Mouse (Mus musculus): ENCODE data around the gene Dgcr2. TPM values are rescaled to one million over a fixed set of nuclear protein-coding genes. Genes with fewer than 3 reads are reported as not detected.

Dgcr2 gene
- polyA plus RNA-seq, 1 experiment from 2014 or later = 94.0 TPM

GRCm38 (mm10) chr16:17838051-17838450, 60.3 kb downstream of the Dgcr2 start, which contains the start of gene Car15:
Car15 (minus strand) TSS chr16:17838364.
- Histone ChIP-seq H3K27ac (no peak within 1 kb of the TSS), H3K4me1 (replicated peaks) (peaks cover 20% of the 10 kb centered on the region), H3K9ac (no peak within 1 kb of the TSS), H3K36me3 (peaks cover 41% of the 10 kb centered on the region), H3K27me3 (peaks cover 54% of the 10 kb centered on the region), H3K4me3 (no peak within 1 kb of the TSS), H3K9me3 (no peaks in the 10 kb centered on the region), H3K4me2 (no peak within 1 kb of the TSS)
- whole genome bisulfite sequencing = 88% methylated on average over 6 of the region's 6 CpGs
- ATAC-seq (ENCODE audit: low FRiP score) = no peak

- WGBS = 49% methylated on average over 13 of the region's 13 CpGs
- H3K36me3 ChIP-seq = peaks cover 16% of the 10 kb centered on the region
- peaks cover 80% of the 10 kb centered on the region for H3K27me3 ChIP-seq
- no peaks in the 10 kb centered on the region for H3K9me3 ChIP-seq
- no peak overlapping the region for H3K4me2 ChIP-seq
- peaks cover 31% of the 10 kb centered on the region for H3K4me1 ChIP-seq (replicated peaks)
- H3K9ac ChIP-seq = peak overlapping the region; percentile 15; the same call in 1 of the 2 replicates
- no peak overlapping the region for H3K4me3 ChIP-seq
- H3K27ac ChIP-seq = no peak overlapping the region
- no peak for ATAC-seq (ENCODE audit: low FRiP score)
These were observed 62.9 kb downstream of the Dgcr2 start for GRCm38 (mm10) chr16:17835481-17835880.

DNA sequence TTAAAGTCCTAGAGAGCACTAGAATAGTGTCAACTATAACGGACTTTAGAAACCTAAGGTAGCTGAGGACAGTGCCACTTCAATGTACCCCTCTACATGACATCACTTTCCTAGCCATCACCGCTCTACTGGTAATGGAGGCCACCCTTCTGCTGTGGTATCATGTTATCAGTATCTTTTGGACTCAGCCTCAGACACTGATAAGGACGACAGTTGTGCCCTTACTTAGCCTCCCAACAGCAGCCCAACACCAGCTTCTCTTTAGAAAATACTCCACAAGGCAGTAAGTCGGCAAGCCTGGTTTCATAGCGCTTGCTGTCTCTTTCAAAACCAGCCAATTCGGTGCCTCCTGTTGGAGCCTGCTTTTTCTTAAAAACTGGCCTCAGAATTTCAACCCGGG, 63.8 kb downstream of the Dgcr2 start:
- H3K4me3 ChIP-seq = peak overlapping the region; percentile 66
- H3K9me3 ChIP-seq = no peaks in the 10 kb centered on the region
- ATAC-seq (ENCODE audit: low FRiP score) = no peak
- peak overlapping the region; percentile 94 for H3K27ac ChIP-seq
- H3K9ac ChIP-seq = peak overlapping the region; percentile 89
- peak overlapping the region; percentile 77 for H3K4me2 ChIP-seq
- peaks cover 31% of the 10 kb centered on the region for H3K4me1 ChIP-seq (replicated peaks)
- peaks cover 90% of the 10 kb centered on the region for H3K27me3 ChIP-seq
- peaks cover 6% of the 10 kb centered on the region; the same call in 1 of the 2 replicates for H3K36me3 ChIP-seq
- 51% methylated on average over 7 of the region's 7 CpGs for WGBS

DNA sequence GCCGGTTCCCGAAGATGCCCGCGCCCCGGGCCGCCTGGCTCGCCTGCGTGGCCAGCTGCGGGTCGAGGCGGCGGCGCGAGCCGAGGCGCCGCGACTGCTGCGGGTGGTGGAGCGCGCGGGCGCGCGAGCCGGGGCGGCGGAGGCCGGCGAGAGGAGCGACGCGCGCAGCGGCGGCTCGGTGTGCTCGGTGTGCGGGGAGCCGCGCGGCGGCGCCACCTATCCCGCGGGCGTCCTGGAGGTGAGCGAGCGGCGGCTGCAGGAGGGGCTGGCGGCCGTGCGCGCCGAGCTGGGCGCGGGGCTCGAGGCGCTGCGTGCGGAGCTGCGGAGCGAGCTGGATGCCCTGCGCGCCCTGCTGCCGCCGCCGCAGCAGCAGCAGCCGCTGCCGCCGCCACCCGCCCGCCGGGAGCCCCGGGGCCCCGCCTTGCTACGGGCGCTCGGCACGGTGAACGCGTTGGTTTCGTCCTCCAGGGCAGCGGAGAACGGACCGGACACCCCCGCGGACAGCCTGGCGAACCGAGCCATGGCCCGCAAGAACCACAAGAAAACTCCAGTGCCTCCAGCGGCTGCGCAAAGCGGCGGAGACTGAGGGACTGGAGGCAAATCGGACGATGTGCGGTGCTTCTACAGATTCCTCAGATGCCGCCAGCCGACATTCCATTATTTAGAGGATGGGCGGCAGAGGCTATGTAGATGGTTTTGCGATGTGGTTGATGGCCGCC, 64.5 kb downstream of the Dgcr2 start:
- peaks cover 94% of the 10 kb centered on the region for H3K27me3 ChIP-seq
- peaks cover 4% of the 10 kb centered on the region; the same call in 1 of the 2 replicates for H3K36me3 ChIP-seq
- peak; percentile 68 for ATAC-seq (ENCODE audit: low FRiP score)
- under 1% methylated on average over 83 of the region's 103 CpGs for WGBS
- H3K9ac ChIP-seq = peak overlapping the region; percentile 89
- H3K9me3 ChIP-seq = no peaks in the 10 kb centered on the region
- H3K4me2 ChIP-seq = peak overlapping the region; percentile 77
- peak overlapping the region; percentile 66 for H3K4me3 ChIP-seq
- H3K27ac ChIP-seq = peak overlapping the region; percentile 94
- H3K4me1 ChIP-seq (replicated peaks) = peaks cover 31% of the 10 kb centered on the region

GRCm38 (mm10) chr16:17833321-17833680, 65.1 kb downstream of the Dgcr2 start:
- H3K27me3 ChIP-seq = peaks cover 93% of the 10 kb centered on the region
- H3K4me2 ChIP-seq = peak overlapping the region; percentile 77

GRCm38 (mm10) chr16:17832821-17833220, 65.5 kb downstream of the Dgcr2 start, which contains the start of gene B830017H08Rik:
B830017H08Rik (plus strand) TSS chr16:17833121.
- 20% methylated on average over 7 of the region's 7 CpGs for WGBS
- no peak; the same call in 1 of the 2 replicates for ATAC-seq (ENCODE audit: low FRiP score)
- Histone ChIP-seq H3K27ac (peak within 1 kb of the TSS; percentile 94), H3K36me3 (no peaks in the 10 kb centered on the region), H3K4me3 (peak within 1 kb of the TSS; percentile 66), H3K4me1 (replicated peaks) (peaks cover 31% of the 10 kb centered on the region), H3K9ac (peak within 1 kb of the TSS; percentile 89), H3K9me3 (no peaks in the 10 kb centered on the region), H3K27me3 (peaks cover 89% of the 10 kb centered on the region), H3K4me2 (peak within 1 kb of the TSS; percentile 77)

More at GRCm38 (mm10) chr16:17833321-17833680, 65.1 kb downstream of the Dgcr2 start:
- peak; percentile 79 for ATAC-seq (ENCODE audit: low FRiP score)
- H3K4me3 ChIP-seq = peak overlapping the region; percentile 66
- peak overlapping the region; percentile 94 for H3K27ac ChIP-seq
- peak overlapping the region; percentile 89 for H3K9ac ChIP-seq
- under 1% methylated on average over 27 of the region's 37 CpGs for WGBS
- no peaks in the 10 kb centered on the region for H3K36me3 ChIP-seq
- H3K4me1 ChIP-seq (replicated peaks) = peaks cover 31% of the 10 kb centered on the region
- H3K9me3 ChIP-seq = no peaks in the 10 kb centered on the region

- Histone ChIP-seq H3K27ac (no peak overlapping the region), H3K4me3 (no peak overlapping the region), H3K9me3 (no peaks in the 10 kb centered on the region), H3K4me1 (replicated peaks) (peaks cover 31% of the 10 kb centered on the region), H3K27me3 (peaks cover 79% of the 10 kb centered on the region), H3K36me3 (no peaks in the 10 kb centered on the region), H3K9ac (0 out of 2 replicates have a peak overlapping the region, but pooled peaks have one; percentile 8), H3K4me2 (no peak overlapping the region)
- no peak for ATAC-seq (ENCODE audit: low FRiP score)
- 16% methylated on average over 11 of the region's 11 CpGs for WGBS
These were observed 66.6 kb downstream of the Dgcr2 start for GRCm38 (mm10) chr16:17831781-17832180.

DNA sequence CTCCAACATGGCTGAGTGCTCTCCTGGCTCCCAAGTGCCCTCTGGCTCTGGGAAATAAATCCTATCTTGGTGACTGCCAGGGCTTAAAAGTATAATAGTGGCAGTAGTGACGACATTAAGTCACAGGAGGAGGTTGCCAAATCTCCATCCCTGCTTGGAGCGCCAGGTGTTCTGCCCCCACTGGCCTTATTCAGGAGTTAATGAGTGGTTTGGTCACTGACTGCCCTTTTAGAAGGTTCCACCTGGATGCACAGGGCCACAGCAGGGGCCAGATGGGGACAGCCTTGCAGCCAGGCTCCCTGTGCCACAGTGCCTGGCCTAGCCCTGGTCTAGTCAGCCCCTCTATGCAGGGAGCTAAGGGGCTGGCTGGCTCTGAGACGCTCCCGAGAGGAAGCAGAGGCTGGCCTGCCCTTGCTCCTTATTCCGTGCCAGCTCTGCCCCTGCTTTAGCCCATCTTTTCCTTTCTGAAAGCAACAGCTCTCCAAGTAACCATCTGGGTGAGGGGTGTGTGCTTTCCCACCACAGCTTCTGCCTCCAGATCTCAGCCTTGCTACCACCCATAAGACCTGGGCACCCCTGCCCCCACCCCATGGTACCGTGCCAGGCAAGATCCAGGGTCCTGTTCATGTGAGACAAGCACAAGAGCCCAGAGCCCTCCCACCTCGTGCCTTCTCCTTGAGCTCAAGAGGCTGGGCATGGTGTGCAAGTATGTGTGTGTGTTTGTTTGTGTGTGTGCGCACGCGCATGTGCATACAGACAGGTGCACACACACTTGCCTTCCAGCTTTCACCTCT, 67.8 kb downstream of the Dgcr2 start:
- Histone ChIP-seq H3K36me3 (no peaks in the 10 kb centered on the region), H3K9me3 (no peaks in the 10 kb centered on the region), H3K27ac (no peak overlapping the region), H3K4me1 (replicated peaks) (peaks cover 29% of the 10 kb centered on the region), H3K4me3 (no peak overlapping the region), H3K9ac (peak overlapping the region; percentile 15; the same call in 1 of the 2 replicates), H3K27me3 (peaks cover 67% of the 10 kb centered on the region), H3K4me2 (no peak overlapping the region)
- ATAC-seq (ENCODE audit: low FRiP score) = no peak
- 67% methylated on average over 10 of the region's 10 CpGs for WGBS

GRCm38 (mm10) chr16:17828867-17829266, 69.5 kb downstream of the Dgcr2 start:
- Histone ChIP-seq H3K4me2 (no peak overlapping the region), H3K36me3 (no peaks in the 10 kb centered on the region), H3K27ac (no peak overlapping the region), H3K4me3 (no peak overlapping the region), H3K9me3 (no peaks in the 10 kb centered on the region), H3K9ac (peak overlapping the region; percentile 24; the same call in 1 of the 2 replicates), H3K4me1 (replicated peaks) (peaks cover 15% of the 10 kb centered on the region), H3K27me3 (peaks cover 53% of the 10 kb centered on the region)
- ATAC-seq (ENCODE audit: low FRiP score) = no peak
- WGBS = 81% methylated on average over 3 of the region's 3 CpGs

GRCm38 (mm10) chr16:17828229-17828628, 70.1 kb downstream of the Dgcr2 start:
- no peak overlapping the region for H3K9ac ChIP-seq
- H3K4me1 ChIP-seq (replicated peaks) = peaks cover 14% of the 10 kb centered on the region
- no peaks in the 10 kb centered on the region for H3K36me3 ChIP-seq
- peaks cover 50% of the 10 kb centered on the region for H3K27me3 ChIP-seq
- no peak overlapping the region for H3K4me2 ChIP-seq
- ATAC-seq (ENCODE audit: low FRiP score) = no peak
- WGBS = 87% methylated on average over 2 of the region's 2 CpGs
- no peak overlapping the region for H3K4me3 ChIP-seq
- H3K9me3 ChIP-seq = no peaks in the 10 kb centered on the region
- H3K27ac ChIP-seq = no peak overlapping the region

GRCm38 (mm10) chr16:17826500-17826899, 71.9 kb downstream of the Dgcr2 start:
- Histone ChIP-seq H3K4me2 (no peak overlapping the region), H3K9ac (no peak overlapping the region), H3K4me3 (no peak overlapping the region), H3K4me1 (replicated peaks) (peaks cover 2% of the 10 kb centered on the region; the same call in 1 of the 2 replicates), H3K27me3 (peaks cover 37% of the 10 kb centered on the region), H3K36me3 (no peaks in the 10 kb centered on the region), H3K27ac (no peak overlapping the region), H3K9me3 (no peaks in the 10 kb centered on the region)
- no peak for ATAC-seq (ENCODE audit: low FRiP score)
- WGBS = 86% methylated on average over 2 of the region's 2 CpGs

DNA sequence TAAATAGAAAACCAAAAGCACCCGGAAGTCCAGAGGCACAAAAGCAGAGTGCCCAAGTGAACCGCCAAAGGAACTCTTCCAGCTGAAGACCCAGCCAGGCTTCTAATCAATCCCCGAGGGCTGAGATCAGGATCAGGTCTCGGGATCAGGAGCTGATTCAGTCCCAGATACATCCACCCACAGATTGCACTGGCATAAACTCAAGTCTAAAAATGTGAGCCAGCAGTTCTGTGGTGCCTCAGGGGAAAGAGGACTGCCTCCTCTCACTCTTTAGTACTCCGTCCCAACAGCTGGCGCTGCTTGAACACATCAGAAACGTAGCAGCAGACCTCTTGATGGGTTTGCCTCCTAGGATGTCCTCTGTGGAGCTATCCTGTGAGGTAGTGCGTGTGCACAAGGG, 81.8 kb downstream of the Dgcr2 start:
- Histone ChIP-seq H3K4me2 (no peak overlapping the region), H3K27ac (no peak overlapping the region), H3K27me3 (peaks cover 67% of the 10 kb centered on the region), H3K4me3 (peak overlapping the region; percentile 52; the same call in 1 of the 2 replicates), H3K9ac (peak overlapping the region; percentile 79; the same call in 1 of the 2 replicates), H3K4me1 (replicated peaks) (peaks cover 18% of the 10 kb centered on the region; the same call in 1 of the 2 replicates), H3K9me3 (no peaks in the 10 kb centered on the region), H3K36me3 (no peaks in the 10 kb centered on the region)
- ATAC-seq (ENCODE audit: low FRiP score) = no peak
- 83% methylated on average over 8 of the region's 8 CpGs for WGBS
